Mouse (Mus musculus): ENCODE results near the gene Slc2a5. TPM values are rescaled to one million over a fixed set of nuclear protein-coding genes. Genes with fewer than 3 reads are reported as not detected.

Slc2a5 gene
- polyA plus RNA-seq, 1 experiment from 2014 or later: 2.2 TPM

DNA sequence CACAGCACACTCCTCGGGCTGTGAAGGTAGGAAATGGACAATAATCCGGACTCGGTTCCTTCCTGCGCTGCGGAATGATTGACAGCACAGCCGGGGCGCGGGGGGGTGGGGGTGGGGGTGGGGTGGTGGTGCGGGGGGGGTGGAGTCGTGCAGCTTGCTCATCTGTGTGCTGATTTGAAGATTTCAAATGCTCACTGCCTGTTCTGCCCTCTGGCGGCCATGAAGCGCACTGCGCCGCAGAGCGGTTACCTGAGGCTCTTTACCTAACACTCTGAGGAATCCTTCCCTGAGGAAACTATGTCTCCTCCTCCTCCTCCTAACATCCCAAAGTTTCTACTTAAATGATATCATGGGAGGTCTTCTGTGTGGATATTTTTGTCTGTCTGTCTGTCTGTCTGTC lies 6.2 kb upstream of the Slc2a5 start:
- ATAC-seq (ENCODE audit: low FRiP score, low TSS enrichment): no peak
- no peaks in the 10 kb centered on the region for H3K36me3 ChIP-seq (ENCODE audit: control insufficient read depth, insufficient read depth, low read length)
- no peaks in the 10 kb centered on the region for H3K9me3 ChIP-seq (ENCODE audit: control insufficient read depth, low read length)
- 8% methylated on average over 13 of the region's 15 CpGs for WGBS
- H3K4me2 ChIP-seq (replicated peaks; ENCODE audit: low read depth, low read length): no peak overlapping the region
- H3K27me3 ChIP-seq (ENCODE audit: control insufficient read depth, insufficient read depth, low read length): no peaks in the 10 kb centered on the region
- H3K9ac ChIP-seq (ENCODE audit: low read depth, low read length): no peak overlapping the region
- H3K27ac ChIP-seq (ENCODE audit: low read depth, low read length): no peak overlapping the region
- H3K4me3 ChIP-seq (ENCODE audit: low read length): no peak overlapping the region
- H3K4me1 ChIP-seq (ENCODE audit: control insufficient read depth, insufficient read depth, low read length): no peaks in the 10 kb centered on the region

- Histone ChIP-seq H3K4me1 (ENCODE audit: control insufficient read depth, insufficient read depth, low read length) (0 out of 2 replicates have a peak, but pooled peaks cover under 1% of the 10 kb centered on the region), H3K9me3 (ENCODE audit: control insufficient read depth, low read length) (no peaks in the 10 kb centered on the region), H3K36me3 (ENCODE audit: control insufficient read depth, insufficient read depth, low read length) (no peaks in the 10 kb centered on the region), H3K27ac (ENCODE audit: low read depth, low read length) (no peak overlapping the region), H3K27me3 (ENCODE audit: control insufficient read depth, insufficient read depth, low read length) (no peaks in the 10 kb centered on the region), H3K4me2 (replicated peaks; ENCODE audit: low read depth, low read length) (no peak overlapping the region), H3K9ac (ENCODE audit: low read depth, low read length) (no peak overlapping the region), H3K4me3 (ENCODE audit: low read length) (no peak overlapping the region)
- 90% methylated on average over 26 of the region's 26 CpGs for WGBS
- ATAC-seq (ENCODE audit: low FRiP score, low TSS enrichment): no peak
Observed at GRCm38 (mm10) chr4:150114505-150115061, 4.5 kb upstream of the Slc2a5 start.

DNA sequence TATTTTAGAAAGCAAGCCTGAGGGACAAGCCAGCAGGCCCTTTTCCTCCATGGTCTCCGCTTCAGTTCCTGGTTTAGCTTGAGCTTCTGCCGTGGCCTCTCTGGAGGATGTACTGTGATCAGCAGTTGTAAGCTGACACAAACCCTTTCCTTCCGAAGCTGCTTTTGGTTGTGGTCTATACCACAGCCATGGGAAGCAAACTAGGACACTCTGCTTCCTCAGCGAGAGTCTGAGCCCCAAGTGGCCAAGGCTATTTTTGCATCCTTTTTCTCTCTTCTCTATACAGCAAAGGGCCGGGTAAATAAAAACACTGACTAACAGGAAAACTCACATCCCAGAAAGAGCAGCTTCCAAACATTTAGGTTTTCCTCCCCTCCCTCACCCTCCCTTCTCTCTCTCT lies 1.8 kb upstream of the Slc2a5 start:
- Histone ChIP-seq H3K4me3 (ENCODE audit: low read length) (no peak overlapping the region), H3K27ac (ENCODE audit: low read depth, low read length) (no peak overlapping the region), H3K4me1 (ENCODE audit: control insufficient read depth, insufficient read depth, low read length) (peaks cover 9% of the 10 kb centered on the region; the same call in 1 of the 2 replicates), H3K36me3 (ENCODE audit: control insufficient read depth, insufficient read depth, low read length) (no peaks in the 10 kb centered on the region), H3K4me2 (replicated peaks; ENCODE audit: low read depth, low read length) (no peak overlapping the region), H3K9me3 (ENCODE audit: control insufficient read depth, low read length) (no peaks in the 10 kb centered on the region), H3K9ac (ENCODE audit: low read depth, low read length) (no peak overlapping the region), H3K27me3 (ENCODE audit: control insufficient read depth, insufficient read depth, low read length) (no peaks in the 10 kb centered on the region)
- ATAC-seq (ENCODE audit: low FRiP score, low TSS enrichment): no peak
- 35% methylated on average over 5 of the region's 5 CpGs for WGBS

GRCm38 (mm10) chr4:150118163-150118562 lies 920 bp upstream of the Slc2a5 start:
- 64% methylated on average over 6 of the region's 6 CpGs for whole genome bisulfite sequencing
- H3K27ac ChIP-seq (ENCODE audit: low read depth, low read length): no peak overlapping the region
- peaks cover 9% of the 10 kb centered on the region; the same call in 1 of the 2 replicates for H3K4me1 ChIP-seq (ENCODE audit: control insufficient read depth, insufficient read depth, low read length)
- no peak overlapping the region for H3K4me2 ChIP-seq (replicated peaks; ENCODE audit: low read depth, low read length)
- no peaks in the 10 kb centered on the region for H3K36me3 ChIP-seq (ENCODE audit: control insufficient read depth, insufficient read depth, low read length)
- no peaks in the 10 kb centered on the region; the same call in 1 of the 2 replicates for H3K27me3 ChIP-seq (ENCODE audit: control insufficient read depth, insufficient read depth, low read length)
- H3K9ac ChIP-seq (ENCODE audit: low read depth, low read length): no peak overlapping the region
- H3K9me3 ChIP-seq (ENCODE audit: control insufficient read depth, low read length): no peaks in the 10 kb centered on the region
- no peak overlapping the region for H3K4me3 ChIP-seq (ENCODE audit: low read length)
- ATAC-seq (ENCODE audit: low FRiP score, low TSS enrichment): no peak

DNA sequence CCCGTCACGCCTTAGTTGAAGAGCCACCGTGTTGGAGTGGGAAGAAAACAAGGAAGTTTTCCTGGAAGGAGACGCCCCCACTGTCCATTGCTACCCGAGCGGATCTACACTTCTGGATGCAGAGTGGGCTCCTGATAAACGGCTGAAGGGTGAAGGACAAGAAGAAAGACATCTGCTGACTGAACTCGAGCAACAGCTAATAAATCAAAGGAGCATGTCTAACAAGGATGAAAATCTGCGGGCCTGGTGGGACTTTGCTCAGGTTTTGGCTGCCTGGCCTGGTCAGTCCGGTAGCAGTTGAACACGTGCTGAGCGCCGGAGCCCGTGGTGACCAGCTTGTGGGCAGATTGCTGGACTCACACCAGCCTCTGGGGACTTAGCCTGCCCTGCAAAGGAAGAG lies 557 bp downstream of the Slc2a5 start:
- H3K4me2 ChIP-seq (replicated peaks; ENCODE audit: low read depth, low read length): peak overlapping the region; percentile 46
- H3K27ac ChIP-seq (ENCODE audit: low read depth, low read length): no peak overlapping the region; the same call in 1 of the 2 replicates
- H3K4me1 ChIP-seq (ENCODE audit: control insufficient read depth, insufficient read depth, low read length): peaks cover 9% of the 10 kb centered on the region; the same call in 1 of the 2 replicates
- no peaks in the 10 kb centered on the region for H3K36me3 ChIP-seq (ENCODE audit: control insufficient read depth, insufficient read depth, low read length)
- 15% methylated on average over 14 of the region's 14 CpGs for WGBS
- peak; percentile 51 for ATAC-seq (ENCODE audit: low FRiP score, low TSS enrichment)
- H3K9ac ChIP-seq (ENCODE audit: low read depth, low read length): no peak overlapping the region; the same call in 1 of the 2 replicates
- H3K27me3 ChIP-seq (ENCODE audit: control insufficient read depth, insufficient read depth, low read length): no peaks in the 10 kb centered on the region; the same call in 1 of the 2 replicates
- no peaks in the 10 kb centered on the region for H3K9me3 ChIP-seq (ENCODE audit: control insufficient read depth, low read length)
- H3K4me3 ChIP-seq (ENCODE audit: low read length): peak overlapping the region; percentile 20; the same call in 1 of the 2 replicates

DNA sequence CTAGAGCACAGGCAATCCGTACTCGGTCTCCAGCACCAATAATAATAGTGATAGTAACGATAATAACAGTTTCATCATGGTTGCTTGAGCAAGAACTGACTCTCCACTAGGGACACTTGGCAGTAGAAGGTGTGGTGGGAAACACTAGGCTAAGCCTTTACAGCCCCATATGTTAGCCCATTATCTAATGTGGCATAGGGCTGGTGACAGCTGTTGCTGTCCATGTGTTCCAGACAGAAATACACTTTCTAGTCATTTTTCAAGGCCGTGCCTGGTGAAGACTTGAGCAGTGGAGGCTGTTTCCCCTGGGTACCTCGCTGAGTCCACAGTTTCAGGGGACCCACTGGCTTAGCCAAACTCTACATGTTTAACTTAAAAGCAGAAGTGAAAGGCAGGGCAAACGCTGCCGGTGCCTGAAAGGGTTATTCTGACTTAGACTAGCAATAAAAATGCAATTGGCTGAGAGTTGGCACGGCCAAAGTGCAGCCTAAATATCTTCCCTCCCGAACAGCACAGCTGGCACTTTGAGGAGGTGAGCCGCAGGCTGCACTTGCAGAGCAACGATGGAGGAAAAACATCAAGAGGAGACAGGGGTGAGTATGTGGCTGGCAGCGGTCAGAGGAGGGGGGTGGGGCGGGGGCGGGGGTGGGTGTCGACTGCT lies 1.2 kb downstream of the Slc2a5 start:
- Histone ChIP-seq H3K9ac (ENCODE audit: low read depth, low read length) (no peak overlapping the region), H3K4me1 (ENCODE audit: control insufficient read depth, insufficient read depth, low read length) (peaks cover 9% of the 10 kb centered on the region; the same call in 1 of the 2 replicates), H3K36me3 (ENCODE audit: control insufficient read depth, insufficient read depth, low read length) (no peaks in the 10 kb centered on the region), H3K4me2 (replicated peaks; ENCODE audit: low read depth, low read length) (no peak overlapping the region), H3K4me3 (ENCODE audit: low read length) (no peak overlapping the region), H3K27me3 (ENCODE audit: control insufficient read depth, insufficient read depth, low read length) (no peaks in the 10 kb centered on the region; the same call in none of the 2 replicates), H3K27ac (ENCODE audit: low read depth, low read length) (no peak overlapping the region; the same call in 1 of the 2 replicates), H3K9me3 (ENCODE audit: control insufficient read depth, low read length) (no peaks in the 10 kb centered on the region)
- no peak for ATAC-seq (ENCODE audit: low FRiP score, low TSS enrichment)
- 18% methylated on average over 15 of the region's 15 CpGs for WGBS

- no peak for ATAC-seq (ENCODE audit: low FRiP score, low TSS enrichment)
- no peaks in the 10 kb centered on the region; the same call in none of the 2 replicates for H3K27me3 ChIP-seq (ENCODE audit: control insufficient read depth, insufficient read depth, low read length)
- H3K4me1 ChIP-seq (ENCODE audit: control insufficient read depth, insufficient read depth, low read length): peaks cover 9% of the 10 kb centered on the region; the same call in 1 of the 2 replicates
- no peak overlapping the region for H3K4me3 ChIP-seq (ENCODE audit: low read length)
- no peak overlapping the region for H3K9ac ChIP-seq (ENCODE audit: low read depth, low read length)
- no peaks in the 10 kb centered on the region for H3K36me3 ChIP-seq (ENCODE audit: control insufficient read depth, insufficient read depth, low read length)
- no peaks in the 10 kb centered on the region for H3K9me3 ChIP-seq (ENCODE audit: control insufficient read depth, low read length)
- H3K27ac ChIP-seq (ENCODE audit: low read depth, low read length): no peak overlapping the region
- 75% methylated on average over 8 of the region's 8 CpGs for WGBS
- no peak overlapping the region for H3K4me2 ChIP-seq (replicated peaks; ENCODE audit: low read depth, low read length)
Observed at GRCm38 (mm10) chr4:150121430-150121829, 2.3 kb downstream of the Slc2a5 start.

DNA sequence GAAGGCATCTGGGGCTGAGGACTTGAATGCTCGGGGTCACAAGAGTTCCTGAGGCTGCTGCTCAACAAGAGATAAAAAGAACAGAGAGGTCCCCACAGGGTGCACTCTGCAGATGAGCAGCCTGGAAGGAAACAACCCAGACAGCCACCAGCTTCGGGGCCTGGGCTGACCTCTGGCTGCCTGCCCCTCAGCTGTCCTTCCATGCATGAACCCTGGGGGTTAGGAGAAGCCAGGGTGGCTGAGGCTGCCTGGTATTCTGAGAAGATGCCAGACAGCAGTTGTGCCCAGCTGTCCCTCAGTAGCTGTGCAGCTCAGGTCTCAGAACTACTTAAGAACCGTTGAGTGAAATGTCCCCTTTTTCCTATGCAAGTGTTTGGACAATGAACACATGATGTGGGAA lies 3.4 kb downstream of the Slc2a5 start:
- ATAC-seq (ENCODE audit: low FRiP score, low TSS enrichment): no peak
- H3K4me1 ChIP-seq (ENCODE audit: control insufficient read depth, insufficient read depth, low read length): peaks cover 9% of the 10 kb centered on the region; the same call in 1 of the 2 replicates
- H3K27me3 ChIP-seq (ENCODE audit: control insufficient read depth, insufficient read depth, low read length): no peaks in the 10 kb centered on the region; the same call in none of the 2 replicates
- H3K9me3 ChIP-seq (ENCODE audit: control insufficient read depth, low read length): no peaks in the 10 kb centered on the region
- 39% methylated on average over 3 of the region's 3 CpGs for WGBS
- H3K36me3 ChIP-seq (ENCODE audit: control insufficient read depth, insufficient read depth, low read length): no peaks in the 10 kb centered on the region
- H3K4me3 ChIP-seq (ENCODE audit: low read length): no peak overlapping the region
- no peak overlapping the region for H3K27ac ChIP-seq (ENCODE audit: low read depth, low read length)
- H3K9ac ChIP-seq (ENCODE audit: low read depth, low read length): no peak overlapping the region
- no peak overlapping the region for H3K4me2 ChIP-seq (replicated peaks; ENCODE audit: low read depth, low read length)

GRCm38 (mm10) chr4:150126373-150126772 lies 7.3 kb downstream of the Slc2a5 start:
- H3K9me3 ChIP-seq (ENCODE audit: control insufficient read depth, low read length): no peaks in the 10 kb centered on the region
- no peaks in the 10 kb centered on the region for H3K36me3 ChIP-seq (ENCODE audit: control insufficient read depth, insufficient read depth, low read length)
- no peak overlapping the region for H3K27ac ChIP-seq (ENCODE audit: low read depth, low read length)
- H3K27me3 ChIP-seq (ENCODE audit: control insufficient read depth, insufficient read depth, low read length): no peaks in the 10 kb centered on the region; the same call in none of the 2 replicates
- no peak overlapping the region for H3K4me3 ChIP-seq (ENCODE audit: low read length)
- H3K4me2 ChIP-seq (replicated peaks; ENCODE audit: low read depth, low read length): no peak overlapping the region
- no peaks in the 10 kb centered on the region for H3K4me1 ChIP-seq (ENCODE audit: control insufficient read depth, insufficient read depth, low read length)
- WGBS: 93% methylated on average over 5 of the region's 5 CpGs
- no peak for ATAC-seq (ENCODE audit: low FRiP score, low TSS enrichment)
- H3K9ac ChIP-seq (ENCODE audit: low read depth, low read length): no peak overlapping the region

Data from kidney, embryonic 14.5 days (tissue).